13 mouse cellular contexts compared by ENCODE assay signal in the genomic region with DNA sequence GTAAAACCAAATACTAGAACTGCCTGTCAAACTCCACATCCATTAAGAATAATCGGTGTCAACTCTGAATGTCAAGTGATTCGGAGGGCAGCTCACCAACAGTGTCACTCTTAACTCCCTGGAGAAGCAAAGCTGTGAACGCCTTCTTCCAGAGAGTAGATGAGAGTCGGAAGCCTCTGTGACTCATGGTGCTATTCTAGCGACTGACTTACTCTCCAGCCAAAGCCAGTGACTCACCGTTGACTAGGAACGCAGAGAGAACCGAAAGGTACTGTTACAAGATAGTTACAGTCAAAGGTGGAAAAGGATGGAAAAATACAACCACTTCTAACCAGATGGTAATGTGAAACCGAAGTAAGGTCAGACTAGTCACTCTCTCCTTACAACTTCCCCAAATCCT.
DNase-seq lines count a peak whose midpoint lies in the region; ATAC-seq and TF ChIP-seq lines count a peak whose summit lies in the region.
"Had no signal": no experiment of that assay in that cellular context is flagged by ENCODE, and none has a peak within 500 bp of the region (broad histone marks: within the 10 kb centered on the region; RNA-seq: fewer than 3 reads in every experiment).

No protein-coding gene starts in this region.

- peak overlapping the region; percentile 32 for H3K4me3 ChIP-seq in gastrocnemius, adult 2 months
- H3K4me3 ChIP-seq in megakaryocyte, embryonic 14.5 days (replicated peaks) = peak overlapping the region; percentile 50
- H3K4me3 ChIP-seq: hindbrain, embryonic 13.5 days had no signal

- peak overlapping the region; percentile 74 for H3K27ac ChIP-seq in gastrocnemius, adult 2 months
- H3K27ac ChIP-seq: hindbrain, embryonic 13.5 days had no signal

- H3K36me3 ChIP-seq in megakaryocyte, embryonic 14.5 days (replicated peaks; ENCODE audit: low read length) = peaks cover 13% of the 10 kb centered on the region
- H3K36me3 ChIP-seq: hindbrain, embryonic 13.5 days had no signal

- ATAC-seq in CD4-positive, CD25-positive, alpha-beta regulatory T cell, adult 4 months = peak; percentile 48
- no peak for ATAC-seq in activated CD4-positive, CD25-positive, alpha-beta regulatory T cell, adult 4 months

- intact Hi-C loops in gastrocnemius, adult 2 months (cut with DNase I) = no loop called here

- H3K9me3 ChIP-seq in megakaryocyte, embryonic 14.5 days = no peaks in the 10 kb centered on the region
- H3K9me3 ChIP-seq: hindbrain, embryonic 13.5 days had no signal

- H3K4me1 ChIP-seq in megakaryocyte, embryonic 14.5 days = peaks cover 96% of the 10 kb centered on the region

- no peak for TF ChIP-seq CTCF in gastrocnemius, adult 2 months (IDR thresholded peaks at IDR 0.05)

- peak; percentile 28 for DNase-seq in gastrocnemius, adult 2 months
- DNase-seq in gastrocnemius, postnatal 4 days (ENCODE audit: low spot score in 2 of 2) = no peak
- DNase-seq in adrenal gland, postnatal 14 days = peak; percentile 64
- no peak for DNase-seq in lung, adult 18-20 months
- DNase-seq in neural tube, embryonic 10.5 days (ENCODE audit: extremely low spot score, low spot score) = no peak
- DNase-seq: embryo, embryonic 11 days; gastrocnemius, postnatal 10 days; layer of hippocampus, postnatal 36 days; spleen, adult 18-20 months had no signal

- H3K27me3 ChIP-seq in megakaryocyte, embryonic 14.5 days (replicated peaks) = no peaks in the 10 kb centered on the region
- H3K27me3 ChIP-seq: hindbrain, embryonic 13.5 days had no signal

Comparison
In these comparisons a context has a peak if more than half of its experiments do, and no peak if none do; other contexts are left out.
1. DNase-seq: peak in gastrocnemius, adult 2 months (single experiment) and adrenal gland, postnatal 14 days (single experiment); none in gastrocnemius, postnatal 4 days (0 of 2), lung, adult 18-20 months (0 of 2) and neural tube, embryonic 10.5 days (single experiment).